Mouse (Mus musculus) megakaryocyte, embryonic 14.5 days (primary cell): ENCODE measurements around the gene Serbp1.
"Not testable (repeated sequence)": the region's sequence is repeated elsewhere in the genome, so short reads cannot be mapped to it uniquely, and the experiment has no call there.

Source experiments
- FLI1 ChIP-seq: IDR thresholded peaks from 2 replicates; pipeline ENCODE4 v1.6.1; 2012; ENCODE audit warnings: low read length, inconsistent platforms, mixed read lengths
- GATA1 ChIP-seq: IDR thresholded peaks from 3 replicates; pipeline ENCODE4 v1.6.1; 2012; ENCODE audit warnings: mixed read lengths, low read length, inconsistent platforms, borderline replicate concordance

DNA sequence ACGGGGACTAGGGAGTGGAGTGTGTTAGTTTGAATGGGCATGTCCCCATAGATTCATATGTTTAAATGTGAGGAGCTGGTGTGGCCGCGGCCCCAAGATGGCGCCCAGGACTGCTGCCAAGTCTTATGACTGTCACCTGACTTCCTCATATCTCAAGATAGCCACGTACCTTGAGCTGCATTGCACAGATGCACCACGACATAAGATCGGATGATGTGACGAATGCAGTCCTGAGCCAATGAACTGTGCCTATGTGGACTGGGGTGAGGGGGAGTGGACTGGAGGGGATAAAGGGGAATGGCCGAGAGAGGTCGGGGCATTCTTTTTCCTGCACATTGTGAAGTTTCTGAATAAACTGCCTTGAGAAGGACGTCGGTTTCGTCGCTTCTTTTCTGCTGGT is 18.0 kb upstream of the Serbp1 start:
- TF ChIP-seq GATA1, FLI1: not testable (repeated sequence)
